Comparison of ENCODE assay signal across 17 mouse cellular contexts in the genomic region with DNA sequence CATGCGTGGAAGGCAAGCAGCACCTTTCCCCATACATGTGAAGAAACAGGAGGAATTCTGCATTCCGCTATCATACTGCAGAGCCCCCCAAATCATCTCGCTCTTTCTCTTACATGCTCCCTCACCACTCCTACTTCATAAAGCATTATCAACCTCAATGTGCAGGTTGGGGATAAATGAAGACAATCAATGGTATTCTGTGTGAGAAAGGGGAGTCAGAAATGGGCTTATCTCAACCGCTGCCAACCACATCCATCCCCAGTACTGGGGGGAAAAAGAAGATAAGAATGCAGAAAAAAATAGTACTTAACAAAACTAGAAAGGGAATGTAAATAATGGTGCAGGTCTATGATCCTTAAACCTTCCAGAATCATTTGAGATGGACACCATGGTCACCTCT.
"Had no signal": no experiment of that assay in that cellular context is flagged by ENCODE, and none has a peak within 500 bp of the region (broad histone marks: within the 10 kb centered on the region; RNA-seq: fewer than 3 reads in every experiment).

No protein-coding gene starts in this region.

- H3K9me3 ChIP-seq: intestine, embryonic 15.5 days; limb, embryonic 10.5 days; midbrain, embryonic 12.5 days; neural tube, embryonic 13.5 days had no signal

- H3K27ac ChIP-seq: intestine, embryonic 15.5 days; kidney, postnatal 0 days; limb, embryonic 10.5 days; midbrain, embryonic 12.5 days; neural tube, embryonic 13.5 days had no signal

- H3K4me1 ChIP-seq: intestine, embryonic 15.5 days had no signal

- H3K4me3 ChIP-seq: intestine, embryonic 15.5 days; limb, embryonic 10.5 days; midbrain, embryonic 12.5 days; neural tube, embryonic 13.5 days had no signal

- H3K27me3 ChIP-seq: intestine, embryonic 15.5 days; midbrain, embryonic 12.5 days; neural tube, embryonic 13.5 days had no signal

- ATAC-seq: intestine, embryonic 15.5 days; lung, postnatal 0 days; midbrain, embryonic 16.5 days had no signal

- H3K36me3 ChIP-seq: intestine, embryonic 15.5 days; limb, embryonic 10.5 days; midbrain, embryonic 12.5 days; neural tube, embryonic 13.5 days had no signal

- H3K9ac ChIP-seq: intestine, embryonic 15.5 days; midbrain, embryonic 12.5 days; neural tube, embryonic 13.5 days had no signal

- H3K4me2 ChIP-seq: intestine, embryonic 15.5 days; midbrain, embryonic 12.5 days; neural tube, embryonic 13.5 days had no signal

- DNase-seq: kidney, adult 8-10 months; kidney, postnatal 36 days; layer of hippocampus, adult 9-11 months; lung, adult 2 months; lung, postnatal 36 days; retina, postnatal 1 day; right cerebral cortex, postnatal 4 days; spleen, adult 18-20 months; thymus, adult 18-20 months; thymus, postnatal 14 days had no signal
